Mouse (Mus musculus) testis, adult 2 months (tissue): ENCODE measurements around the gene Kremen1. TPM values are rescaled to one million over a fixed set of nuclear protein-coding genes. Genes with fewer than 3 reads are reported as not detected.

ENCODE experiments used
- H3K27ac ChIP-seq: fragments of 200-500 bp; 2 replicates; pipeline ENCODE4 v1.5.1; 2012; ENCODE audit warnings: low read depth, low read length; ENCODE audit not compliant: control insufficient read depth, insufficient read depth
- H3K27me3 ChIP-seq: fragments of 200-500 bp; 2 replicates; pipeline ENCODE4 v1.6.1; 2012; ENCODE audit warnings: mild to moderate bottlenecking, low read length, moderate library complexity; ENCODE audit not compliant: control insufficient read depth, insufficient read depth
- H3K36me3 ChIP-seq: fragments of 200-500 bp; 2 replicates; pipeline ENCODE4 v1.6.1; 2012; ENCODE audit warnings: mild to moderate bottlenecking, low read length; ENCODE audit not compliant: control insufficient read depth, insufficient read depth
- H3K4me1 ChIP-seq: fragments of 200-500 bp; 2 replicates; pipeline ENCODE4 v1.6.1; 2012; ENCODE audit warnings: low read length; ENCODE audit not compliant: control insufficient read depth, insufficient read depth
- H3K4me3 ChIP-seq: fragments of 200-500 bp; 2 replicates; pipeline ENCODE4 v1.5.1; 2012; ENCODE audit warnings: low read depth, mild to moderate bottlenecking, low read length, moderate library complexity, mixed read lengths; ENCODE audit not compliant: control insufficient read depth
- CTCF ChIP-seq: fragments of 200-500 bp; IDR thresholded peaks from 2 replicates; pipeline ENCODE4 v1.5.1; 2012; ENCODE audit warnings: low read depth, mild to moderate bottlenecking, inconsistent platforms, low read length, moderate library complexity; ENCODE audit not compliant: control insufficient read depth, insufficient read depth, insufficient replicate concordance
- POLR2A ChIP-seq: fragments of 200-500 bp; IDR thresholded peaks from 2 replicates; pipeline ENCODE4 v1.6.1; 2012; ENCODE audit warnings: low read depth, mild to moderate bottlenecking, inconsistent platforms, low read length, moderate library complexity; ENCODE audit not compliant: control insufficient read depth
- polyA plus RNA-seq: library from polyadenylated mRNA; depleted of rRNA; stranded (reverse); fragments of >200 nt; gene quantifications from 2 replicates; pipeline ENCODE4 v1.2.3, GENCODE M21; 2012

Gene Kremen1
- polyA plus RNA-seq, 1 experiment: 13.5 TPM

GRCm38 (mm10) chr11:5275216-5275615, 13.9 kb upstream of the Kremen1 start:
- no peaks in the 10 kb centered on the region for H3K4me1 ChIP-seq
- no peak overlapping the region for H3K27ac ChIP-seq
- H3K27me3 ChIP-seq: no peaks in the 10 kb centered on the region
- no peak overlapping the region for H3K4me3 ChIP-seq
- peaks cover 2% of the 10 kb centered on the region; the same call in 1 of the 2 replicates for H3K36me3 ChIP-seq
- no peak for TF ChIP-seq CTCF
- no peak for TF ChIP-seq POLR2A

GRCm38 (mm10) chr11:5272536-5273234, 11.3 kb upstream of the Kremen1 start:
- no peaks in the 10 kb centered on the region for H3K36me3 ChIP-seq
- H3K27ac ChIP-seq: no peak overlapping the region
- TF ChIP-seq CTCF (no peak), POLR2A (no peak)
- H3K27me3 ChIP-seq: no peaks in the 10 kb centered on the region
- no peaks in the 10 kb centered on the region for H3K4me1 ChIP-seq
- no peak overlapping the region for H3K4me3 ChIP-seq

GRCm38 (mm10) chr11:5272066-5272360, 10.7 kb upstream of the Kremen1 start:
- H3K4me3 ChIP-seq: no peak overlapping the region
- no peaks in the 10 kb centered on the region for H3K4me1 ChIP-seq
- no peak overlapping the region for H3K27ac ChIP-seq
- no peaks in the 10 kb centered on the region for H3K36me3 ChIP-seq
- TF ChIP-seq POLR2A: no peak
- no peak for TF ChIP-seq CTCF
- H3K27me3 ChIP-seq: no peaks in the 10 kb centered on the region

DNA sequence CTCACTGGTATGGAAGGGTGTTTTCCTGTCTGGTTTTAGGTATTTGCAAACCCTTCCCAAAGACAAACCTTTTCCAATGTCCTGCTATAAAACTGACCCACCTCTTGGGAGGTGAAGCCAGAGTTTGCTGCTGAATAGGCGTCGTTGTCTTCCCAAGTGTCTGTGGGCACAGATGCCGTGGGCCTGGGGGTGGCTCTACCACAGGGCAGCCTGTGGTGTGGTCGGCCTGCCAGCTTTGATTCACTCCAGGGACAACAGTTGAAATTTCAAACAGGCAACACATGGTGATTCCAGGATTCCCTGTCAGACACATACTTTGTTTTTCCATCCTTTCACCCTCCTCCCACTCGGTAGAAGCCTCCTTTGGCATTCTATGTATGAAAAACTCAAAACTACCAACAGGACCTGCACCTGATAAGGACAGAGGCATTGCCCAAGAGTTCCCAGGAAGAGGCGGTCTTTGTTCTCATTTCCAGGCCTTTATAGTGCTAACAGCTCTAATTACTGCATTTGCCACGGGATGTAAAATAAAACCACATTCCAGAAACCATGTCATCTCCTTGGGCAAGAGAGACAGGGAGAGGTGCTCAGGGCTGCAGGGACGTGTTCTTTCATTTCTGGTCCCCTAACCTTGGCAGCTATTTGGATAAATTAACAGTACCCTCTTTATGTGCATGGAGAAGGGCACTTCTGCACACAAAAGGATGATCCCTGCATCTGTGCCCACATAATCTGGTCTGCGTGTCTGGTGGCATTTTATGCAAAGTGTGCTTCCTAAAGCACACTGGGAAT, 10.1 kb upstream of the Kremen1 start:
- H3K4me1 ChIP-seq: no peaks in the 10 kb centered on the region
- no peak for TF ChIP-seq POLR2A
- TF ChIP-seq CTCF: no peak
- H3K27ac ChIP-seq: no peak overlapping the region
- no peaks in the 10 kb centered on the region for H3K27me3 ChIP-seq
- no peak overlapping the region for H3K4me3 ChIP-seq
- no peaks in the 10 kb centered on the region for H3K36me3 ChIP-seq

DNA sequence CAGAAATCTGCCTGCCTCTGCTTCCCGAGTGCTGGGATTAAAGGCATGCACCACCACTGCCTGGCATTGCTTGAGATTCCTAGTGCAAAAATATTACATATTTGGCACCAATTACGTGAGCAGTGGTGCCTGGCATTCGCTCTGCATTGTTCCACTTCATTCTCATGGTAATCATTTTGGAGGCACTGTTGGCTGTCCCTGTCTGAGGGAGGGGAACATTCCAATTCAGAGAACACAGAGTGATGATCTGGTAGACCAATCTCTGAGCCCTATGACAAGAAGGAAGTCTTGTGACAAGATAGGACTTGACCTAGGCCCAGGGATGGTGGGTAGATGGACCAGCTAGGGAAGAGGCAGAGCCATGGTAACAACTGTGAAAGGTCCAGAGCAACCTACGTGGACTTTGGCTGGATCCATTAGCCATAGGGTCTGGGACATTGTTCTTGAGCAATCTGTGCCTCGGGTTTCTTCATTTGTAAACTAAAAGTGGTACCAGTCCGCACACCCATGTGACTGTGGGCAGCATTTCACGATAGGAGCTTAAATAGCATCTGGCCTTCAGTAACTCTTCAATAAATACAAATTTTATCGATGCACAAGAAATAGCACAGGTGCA, 8.6 kb upstream of the Kremen1 start:
- H3K27ac ChIP-seq: no peak overlapping the region
- no peaks in the 10 kb centered on the region for H3K36me3 ChIP-seq
- no peaks in the 10 kb centered on the region for H3K4me1 ChIP-seq
- H3K4me3 ChIP-seq: no peak overlapping the region
- no peaks in the 10 kb centered on the region for H3K27me3 ChIP-seq
- TF ChIP-seq CTCF (no peak), POLR2A (no peak)

DNA sequence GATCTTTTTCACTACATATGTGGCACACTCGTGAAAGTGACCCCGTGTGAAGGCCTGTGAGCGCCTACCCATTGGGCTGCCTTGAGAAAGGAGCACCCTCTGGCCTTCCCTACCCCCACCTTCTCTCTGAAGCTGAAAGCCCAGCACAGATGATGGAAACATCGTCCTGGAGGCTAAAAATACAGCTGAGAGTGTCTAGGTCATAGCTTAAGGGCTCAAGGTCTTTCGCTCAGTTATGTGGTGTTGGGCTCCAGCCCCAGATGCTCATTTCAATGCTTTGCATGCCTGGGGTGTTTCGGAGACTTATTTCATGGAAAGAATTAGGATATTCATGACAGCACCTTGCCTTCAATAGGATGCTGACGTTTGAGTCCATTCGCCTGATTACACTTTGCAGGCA, 4.4 kb upstream of the Kremen1 start:
- Histone ChIP-seq H3K27me3 (no peaks in the 10 kb centered on the region), H3K4me1 (peaks cover 10% of the 10 kb centered on the region), H3K36me3 (no peaks in the 10 kb centered on the region), H3K4me3 (no peak overlapping the region), H3K27ac (no peak overlapping the region)
- TF ChIP-seq CTCF: no peak
- no peak for TF ChIP-seq POLR2A

GRCm38 (mm10) chr11:5263078-5263730, 1.8 kb upstream of the Kremen1 start:
- Histone ChIP-seq H3K4me3 (no peak overlapping the region), H3K27ac (no peak overlapping the region), H3K27me3 (no peaks in the 10 kb centered on the region), H3K4me1 (peaks cover 15% of the 10 kb centered on the region), H3K36me3 (no peaks in the 10 kb centered on the region)
- TF ChIP-seq POLR2A: no peak
- TF ChIP-seq CTCF: no peak
